Mouse (Mus musculus) spleen, adult 2 months (tissue): ENCODE data around the gene Spata45.

Source experiments
- CTCF ChIP-seq: fragments of 200-500 bp; IDR thresholded peaks from 2 replicates; pipeline ENCODE4 v1.5.1; 2011; ENCODE audit warnings: mild to moderate bottlenecking, inconsistent platforms; ENCODE audit not compliant: insufficient read depth, insufficient read length, insufficient replicate concordance; ENCODE audit errors: extremely low read depth
- POLR2A ChIP-seq: fragments of 200-500 bp; IDR thresholded peaks from 2 replicates; pipeline ENCODE4 v1.6.1; 2011; ENCODE audit warnings: low read depth, low read length, inconsistent platforms

- TF ChIP-seq POLR2A = no peak
- TF ChIP-seq CTCF = no peak
Observed at GRCm38 (mm10) chr1:191085597-191085996, 49.2 kb downstream of the Spata45 start.
